Mouse (Mus musculus) heart, embryonic 10.5 days (tissue): ENCODE results near the gene Hist1h2br. TPM values are rescaled to one million over a fixed set of nuclear protein-coding genes. Genes with fewer than 3 reads are reported as not detected.
"Not testable (repeated sequence)": the region's sequence is repeated elsewhere in the genome, so short reads cannot be mapped to it uniquely, and the experiment has no call there.

Source experiments
- DNase-seq: peaks from one replicate; pipeline ENCODE4 v3.0.0-alpha.2; 2017; ENCODE audit warnings: low spot score
- H3K27ac ChIP-seq: fragments of 300-500 bp; sonication (generic); 2 replicates; pipeline ENCODE4 v1.5.1; 2016; ENCODE audit warnings: mild to moderate bottlenecking
- H3K27me3 ChIP-seq: fragments of 300-500 bp; sonication (generic); 2 replicates; pipeline ENCODE4 v1.6.1; 2016; ENCODE audit warnings: mild to moderate bottlenecking; ENCODE audit not compliant: poor library complexity, insufficient read depth, severe bottlenecking
- H3K36me3 ChIP-seq: fragments of 300-500 bp; sonication (generic); 2 replicates; pipeline ENCODE4 v1.6.1; 2016; ENCODE audit warnings: mild to moderate bottlenecking, moderate library complexity
- H3K4me1 ChIP-seq: fragments of 300-500 bp; sonication (generic); 2 replicates; pipeline ENCODE4 v1.6.1; 2016; ENCODE audit warnings: mild to moderate bottlenecking
- H3K4me3 ChIP-seq: fragments of 300-500 bp; sonication (generic); 2 replicates; pipeline ENCODE4 v1.5.1; 2016; ENCODE audit warnings: mild to moderate bottlenecking, moderate library complexity
- H3K9me3 ChIP-seq: fragments of 300-500 bp; sonication (generic); 2 replicates; pipeline ENCODE4 v1.6.1; 2016; ENCODE audit warnings: mild to moderate bottlenecking, moderate library complexity
- WGBS: fragments of 180-500 bp; shearing (Covaris S2); methylation state at CpG from one replicate; pipeline ENCODE4 v1.1.7; 2016; 5-methylcytosine and 5-hydroxymethylcytosine counted together
- microRNA-seq: library from miRNA; unstranded; fragments of <30 nt; microRNA quantifications from one replicate; pipeline ENCODE4, GENCODE M21; 2017
- polyA plus RNA-seq: library from polyadenylated mRNA; unstranded; fragments of >200 nt; fragmentation: Nextera tagmentation; extraction: Ambion mirVana; gene quantifications from 2 replicates; pipeline ENCODE4 v1.2.1, GENCODE M21; 2016

Gene Hist1h2br
- polyA plus RNA-seq, 1 experiment from 2014 or later: 15.3 TPM

- DNase-seq: peak; percentile 77
- Histone ChIP-seq H3K27ac (peak overlapping the region; percentile 42; the same call in 1 of the 2 replicates), H3K36me3 (no peaks in the 10 kb centered on the region), H3K9me3 (no peaks in the 10 kb centered on the region), H3K4me1 (peaks cover 11% of the 10 kb centered on the region), H3K4me3 (peak overlapping the region; percentile 63), H3K27me3 (no peaks in the 10 kb centered on the region)
- under 1% methylated on average over 15 of the region's 15 CpGs for WGBS
Measured at GRCm38 (mm10) chr13:21855698-21856162, 22.2 kb downstream of the Hist1h2br start.

GRCm38 (mm10) chr13:21861608-21862007 is 28.1 kb downstream of the Hist1h2br start:
- DNase-seq: peak; percentile 77
- WGBS: 10% methylated on average over 5 of the region's 5 CpGs

GRCm38 (mm10) chr13:21865503-21865902 is 32.0 kb downstream of the Hist1h2br start:
- not testable (repeated sequence) for H3K27me3 ChIP-seq, DNase-seq, H3K27ac ChIP-seq, H3K4me1 ChIP-seq, H3K36me3 ChIP-seq, H3K4me3 ChIP-seq, H3K9me3 ChIP-seq
- WGBS: 66% methylated on average over 3 of the region's 3 CpGs

More at GRCm38 (mm10) chr13:21861608-21862007, 28.1 kb downstream of the Hist1h2br start:
- 0 out of 2 replicates have a peak, but pooled peaks cover 2% of the 10 kb centered on the region for H3K4me1 ChIP-seq
- no peaks in the 10 kb centered on the region for H3K9me3 ChIP-seq
- no peaks in the 10 kb centered on the region for H3K27me3 ChIP-seq
- H3K27ac ChIP-seq: no peak overlapping the region
- no peak overlapping the region for H3K4me3 ChIP-seq
- H3K36me3 ChIP-seq: no peaks in the 10 kb centered on the region

DNA sequence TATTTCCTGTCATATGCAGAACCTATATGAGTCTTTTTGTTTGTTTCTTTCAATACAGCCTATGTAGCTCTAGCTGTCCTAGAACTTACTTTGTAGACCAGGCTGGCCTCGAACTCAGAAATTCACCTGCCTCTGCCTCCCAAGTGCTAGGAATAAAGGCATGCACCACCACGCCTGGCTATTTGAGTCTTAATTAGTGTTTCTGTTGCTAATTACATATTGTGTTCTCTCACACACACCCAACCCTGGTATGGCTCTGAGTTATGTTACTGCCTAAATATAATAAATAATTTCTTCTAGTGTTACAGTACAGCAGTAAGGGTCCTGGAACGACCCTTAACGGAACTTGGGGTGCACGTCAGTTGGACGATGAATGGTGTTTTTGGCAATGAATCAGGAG is 47.2 kb downstream of the Hist1h2br start:
- DNase-seq: no peak
- Histone ChIP-seq H3K9me3 (no peaks in the 10 kb centered on the region), H3K27ac (no peak overlapping the region), H3K4me3 (no peak overlapping the region), H3K27me3 (no peaks in the 10 kb centered on the region), H3K4me1 (0 out of 2 replicates have a peak, but pooled peaks cover 3% of the 10 kb centered on the region), H3K36me3 (no peaks in the 10 kb centered on the region)
- WGBS: 82% methylated on average over 6 of the region's 6 CpGs

DNA sequence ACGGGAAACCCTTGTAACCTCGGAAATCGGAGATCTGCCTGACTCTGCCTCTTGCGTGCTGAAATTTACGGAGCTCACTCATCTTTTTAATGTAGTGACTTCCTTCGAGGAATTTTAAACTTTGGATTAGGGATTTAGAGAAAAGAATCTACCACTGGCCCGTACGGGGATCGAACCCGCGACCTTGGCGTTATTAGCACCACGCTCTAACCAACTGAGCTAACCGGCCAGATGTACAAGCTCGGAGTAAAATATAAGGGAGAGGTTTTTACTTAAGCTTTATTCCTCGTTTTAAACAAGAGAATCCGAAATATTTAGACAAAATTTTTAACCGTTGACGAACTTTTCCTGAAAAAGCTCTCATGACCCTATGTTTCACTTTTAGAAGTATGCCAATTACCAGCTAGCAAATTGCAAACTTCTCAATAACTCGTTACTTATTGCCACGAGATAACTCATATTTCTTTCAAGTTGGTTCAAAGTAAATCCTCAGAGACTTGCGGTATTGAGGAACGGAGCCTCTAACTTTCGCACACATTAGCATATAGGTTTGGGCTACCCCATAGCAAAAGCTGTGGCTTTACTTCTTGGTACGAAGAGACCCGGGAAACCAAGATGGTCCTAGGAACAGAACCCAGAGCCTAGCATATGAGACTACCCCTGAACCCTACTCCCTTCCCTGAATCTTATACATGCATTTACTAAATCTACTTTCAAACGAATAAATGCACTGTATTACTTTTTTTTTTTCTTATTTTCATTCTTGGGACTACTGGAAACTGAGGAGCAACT is 48.5 kb downstream of the Hist1h2br start:
- H3K27me3 ChIP-seq: no peaks in the 10 kb centered on the region
- H3K36me3 ChIP-seq: no peaks in the 10 kb centered on the region
- DNase-seq: peak; percentile 85
- H3K27ac ChIP-seq: no peak overlapping the region
- H3K4me3 ChIP-seq: peak overlapping the region; percentile 63
- no peaks in the 10 kb centered on the region for H3K9me3 ChIP-seq
- WGBS: under 1% methylated on average over 27 of the region's 27 CpGs
- H3K4me1 ChIP-seq: 0 out of 2 replicates have a peak, but pooled peaks cover 3% of the 10 kb centered on the region

- Histone ChIP-seq H3K27me3 (no peaks in the 10 kb centered on the region), H3K36me3 (no peaks in the 10 kb centered on the region), H3K4me3 (peak overlapping the region; percentile 63), H3K27ac (peak overlapping the region; percentile 3; the same call in 1 of the 2 replicates), H3K9me3 (no peaks in the 10 kb centered on the region), H3K4me1 (0 out of 2 replicates have a peak, but pooled peaks cover 3% of the 10 kb centered on the region)
- under 1% methylated on average over 13 of the region's 13 CpGs for WGBS
- peak; percentile 88 for DNase-seq
Measured at GRCm38 (mm10) chr13:21882760-21883405, 49.3 kb downstream of the Hist1h2br start.

DNA sequence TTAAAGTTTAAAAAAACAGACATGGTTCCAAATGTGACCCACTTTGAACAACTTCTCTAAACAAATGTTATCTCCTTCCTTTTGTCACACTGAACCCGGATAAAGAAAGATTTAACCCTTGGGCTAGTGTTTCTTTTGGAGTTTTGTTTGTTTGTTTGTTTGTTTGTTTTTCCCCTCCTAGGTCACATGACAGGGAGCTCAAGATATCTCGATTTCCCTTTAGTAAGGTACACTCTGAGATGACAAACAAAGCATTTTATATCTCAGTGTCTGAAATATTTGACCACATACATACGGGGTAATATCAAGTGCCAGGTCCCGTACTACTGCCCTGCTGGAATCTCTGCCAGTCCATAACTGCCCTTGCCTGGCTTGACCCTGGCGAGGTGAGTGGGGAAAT is 49.9 kb downstream of the Hist1h2br start:
- 28% methylated on average over 5 of the region's 5 CpGs for WGBS
- DNase-seq: no peak
- peak overlapping the region; percentile 63 for H3K4me3 ChIP-seq

DNA sequence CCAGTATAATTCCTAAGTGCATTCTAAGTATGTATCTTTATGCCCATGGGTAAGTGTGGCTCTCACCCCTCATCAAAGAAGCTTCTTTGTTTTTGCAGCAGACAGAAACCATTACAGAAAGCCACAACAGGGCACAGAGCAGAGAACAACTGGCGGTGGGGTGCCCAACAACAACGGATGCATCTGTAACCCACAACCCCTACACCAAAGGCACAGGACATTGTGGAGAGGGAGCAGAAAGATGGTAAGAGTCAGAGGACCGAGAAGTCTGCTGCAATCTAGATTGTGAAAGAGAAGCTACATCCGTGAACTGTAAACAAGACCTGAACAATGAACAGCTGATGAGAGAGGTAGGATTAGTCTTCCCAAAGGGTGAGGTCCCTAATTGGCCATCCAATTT is 51.0 kb downstream of the Hist1h2br start:
- 0 out of 2 replicates have a peak, but pooled peaks cover 3% of the 10 kb centered on the region for H3K4me1 ChIP-seq
- H3K27ac ChIP-seq: no peak overlapping the region
- no peaks in the 10 kb centered on the region for H3K9me3 ChIP-seq
- WGBS: 71% methylated on average over 4 of the region's 4 CpGs
- no peak overlapping the region for H3K4me3 ChIP-seq
- no peak for DNase-seq
- no peaks in the 10 kb centered on the region for H3K36me3 ChIP-seq
- no peaks in the 10 kb centered on the region for H3K27me3 ChIP-seq

More for the DNA sequence above, 49.9 kb downstream of the Hist1h2br start:
- H3K4me1 ChIP-seq: 0 out of 2 replicates have a peak, but pooled peaks cover 3% of the 10 kb centered on the region
- H3K27ac ChIP-seq: no peak overlapping the region
- no peaks in the 10 kb centered on the region for H3K9me3 ChIP-seq
- H3K36me3 ChIP-seq: no peaks in the 10 kb centered on the region
- H3K27me3 ChIP-seq: no peaks in the 10 kb centered on the region

Small RNAs within 50 kb of the gene (microRNA-seq; reads per million reads assigned to microRNA genes)
- gene Gm19658 (not detected), gene Gm44346 (not detected), gene Gm44466 (not detected)

Other genes starting within 250 kb of the Hist1h2br start
- gene Olfr1362, start 219.7 kb upstream of the Hist1h2br start, polyA plus RNA-seq: not detected in 2 replicates
- gene Olfr11, start 191.2 kb upstream of the Hist1h2br start, polyA plus RNA-seq: not detected in 2 replicates
- not detected in 2 replicates for gene Olfr1361, start 170.4 kb upstream of the Hist1h2br start, polyA plus RNA-seq
- not detected in 2 replicates for gene Olfr1360, start 156.3 kb upstream of the Hist1h2br start, polyA plus RNA-seq
- gene Olfr1359, start 135.6 kb upstream of the Hist1h2br start, polyA plus RNA-seq: not detected in 2 replicates
- 1.4 TPM in 1 of 2 replicates, not detected in the other for gene Hist1h2bl, start 117.6 kb upstream of the Hist1h2br start, polyA plus RNA-seq
- gene Hist1h2ai, start 117.3 kb upstream of the Hist1h2br start, polyA plus RNA-seq: 6.3 and 11.7 TPM in 2 replicates
- 3.7 and 3.8 TPM in 2 replicates for gene Hist1h3h, start 116.1 kb upstream of the Hist1h2br start, polyA plus RNA-seq
- gene Hist1h2bm, start 111.7 kb upstream of the Hist1h2br start, polyA plus RNA-seq: 2.4 and 3.7 TPM in 2 replicates
- 2.0 TPM in 1 of 2 replicates, not detected in the other for gene Hist1h4j, start 98.7 kb upstream of the Hist1h2br start, polyA plus RNA-seq
- 2.4 and 3.8 TPM in 2 replicates for gene Hist1h4k, start 83.2 kb upstream of the Hist1h2br start, polyA plus RNA-seq
- 6.7 and 8.3 TPM in 2 replicates for gene Hist1h2ak, start 79.9 kb upstream of the Hist1h2br start, polyA plus RNA-seq
- 1.2 and 3.0 TPM in 2 replicates for gene Hist1h2bn, start 79.6 kb upstream of the Hist1h2br start, polyA plus RNA-seq
- 12.2 and 12.8 TPM in 2 replicates for gene Hist1h1b, start 53.1 kb upstream of the Hist1h2br start, polyA plus RNA-seq
- 51.2 and 119 TPM in 2 replicates for gene Hist1h3i, start 50.4 kb upstream of the Hist1h2br start, polyA plus RNA-seq
- gene Hist1h2an, start 46.5 kb upstream of the Hist1h2br start, polyA plus RNA-seq: 4.6 and 7.6 TPM in 2 replicates
- 1.00 and 1.6 TPM in 2 replicates for gene Hist1h2bp, start 46.3 kb upstream of the Hist1h2br start, polyA plus RNA-seq
- 9.9 and 15.1 TPM in 2 replicates for gene Hist1h2bq, start 23.5 kb upstream of the Hist1h2br start, polyA plus RNA-seq
- not detected in 2 replicates for gene Hist1h2ao, start 23.3 kb upstream of the Hist1h2br start, polyA plus RNA-seq
- not detected in 2 replicates for gene Hist1h4m, start 22.0 kb upstream of the Hist1h2br start, polyA plus RNA-seq
- gene Hist1h4n, start 1.5 kb upstream of the Hist1h2br start, polyA plus RNA-seq: 3.8 and 9.2 TPM in 2 replicates
- gene Hist1h2ap, start 236 bp upstream of the Hist1h2br start, polyA plus RNA-seq: 2,387 and 3,574 TPM in 2 replicates
- gene Zfp184, start 111.4 kb downstream of the Hist1h2br start, polyA plus RNA-seq: 7.4 and 9.1 TPM in 2 replicates
- 0.09 TPM in 1 of 2 replicates, not detected in the other for gene Pom121l2, start 147.5 kb downstream of the Hist1h2br start, polyA plus RNA-seq
- 0.30 and 0.33 TPM in 2 replicates for gene Prss16, start 176.0 kb downstream of the Hist1h2br start, polyA plus RNA-seq
- 3.5 and 4.5 TPM in 2 replicates for gene Hist1h2ah, start 201.8 kb downstream of the Hist1h2br start, polyA plus RNA-seq
- gene Hist1h2bk, start 202.1 kb downstream of the Hist1h2br start, polyA plus RNA-seq: 3.1 and 6.4 TPM in 2 replicates
- 10.6 and 21.8 TPM in 2 replicates for gene Hist1h4i, start 207.6 kb downstream of the Hist1h2br start, polyA plus RNA-seq
- 18.7 and 42.5 TPM in 2 replicates for gene Hist1h2ag, start 209.2 kb downstream of the Hist1h2br start, polyA plus RNA-seq
- gene Hist1h2bj, start 209.5 kb downstream of the Hist1h2br start, polyA plus RNA-seq: 8.3 and 12.9 TPM in 2 replicates